Mouse (Mus musculus): ENCODE data around the gene Zfp143. TPM values are rescaled to one million over a fixed set of nuclear protein-coding genes. Genes with fewer than 3 reads are reported as not detected.
"Not testable (repeated sequence)": the region's sequence is repeated elsewhere in the genome, so short reads cannot be mapped to it uniquely, and the experiment has no call there.

The Zfp143 gene
- total RNA-seq (2021): 10 to 100 TPM; 12.1 to 14.2 TPM
- long read RNA-seq, experiment 1, transcript Zfp143-205 (16 exons, 2,631 nt): major isoform, 6 of 9 reads
- long read RNA-seq, experiment 1, partial matches to known transcripts: 0 of 9 reads
- long read RNA-seq, experiment 1, other reads (novel, unspliced or antisense): 1 of 9 reads
- long read RNA-seq, experiment 2, transcript Zfp143-201 (16 exons, 3,003 nt): major isoform, 15 of 21 reads
- long read RNA-seq, experiment 2, partial matches to known transcripts: 0 of 21 reads
- long read RNA-seq, experiment 2, other reads (novel, unspliced or antisense): 3 of 21 reads

GRCm38 (mm10) chr7:110061199-110061751 is at the start of gene Zfp143:
TSS of gene Zfp143 (plus strand) at chr7:110061217.
- DNase-seq (ENCODE audit: low spot score in 2 of 2): peak; percentile 100

GRCm38 (mm10) chr7:110011417-110011816 is 49.6 kb upstream of the Zfp143 start:
- DNase-seq (ENCODE audit: low spot score in 2 of 2): no peak

GRCm38 (mm10) chr7:110014272-110014671 is 46.7 kb upstream of the Zfp143 start:
- DNase-seq (ENCODE audit: low spot score in 2 of 2): no peak

GRCm38 (mm10) chr7:110018117-110018630 is 42.8 kb upstream of the Zfp143 start, which contains the start of gene Ipo7:
TSS of gene Ipo7 (plus strand) at chr7:110018274.
- peak; percentile 86 to 87 for DNase-seq (ENCODE audit: low spot score in 2 of 2)

- DNase-seq (ENCODE audit: low spot score in 2 of 2): peak; percentile 55 to 64
Measured at GRCm38 (mm10) chr7:110018631-110019482, 42.2 kb upstream of the Zfp143 start.

GRCm38 (mm10) chr7:110023553-110023952 is 37.5 kb upstream of the Zfp143 start:
- DNase-seq (ENCODE audit: low spot score in 2 of 2): no peak

GRCm38 (mm10) chr7:110026594-110026993 is 34.4 kb upstream of the Zfp143 start:
- no peak for DNase-seq (ENCODE audit: low spot score in 2 of 2)

- no peak for DNase-seq (ENCODE audit: low spot score in 2 of 2)
Measured at GRCm38 (mm10) chr7:110028826-110029225, 32.2 kb upstream of the Zfp143 start.

- no peak for DNase-seq (ENCODE audit: low spot score in 2 of 2)
Measured at GRCm38 (mm10) chr7:110030342-110030741, 30.7 kb upstream of the Zfp143 start.

GRCm38 (mm10) chr7:110057723-110058122 is 3.3 kb upstream of the Zfp143 start:
- not testable (repeated sequence) for DNase-seq (ENCODE audit: low spot score in 2 of 2)

- no peak for DNase-seq (ENCODE audit: low spot score in 2 of 2)
Measured at GRCm38 (mm10) chr7:110059092-110059785, 1.8 kb upstream of the Zfp143 start.

GRCm38 (mm10) chr7:110060106-110060668 is 830 bp upstream of the Zfp143 start:
- no peak for DNase-seq (ENCODE audit: low spot score in 2 of 2)

GRCm38 (mm10) chr7:110060669-110061198 is 283 bp upstream of the Zfp143 start:
- peak in 1 of 2 experiments; percentile 27 for DNase-seq (ENCODE audit: low spot score in 2 of 2)

- DNase-seq (ENCODE audit: low spot score in 2 of 2): peak; percentile 84 to 89
Measured at GRCm38 (mm10) chr7:110061752-110062273, 796 bp downstream of the Zfp143 start.

- DNase-seq (ENCODE audit: low spot score in 2 of 2): no peak
Measured at GRCm38 (mm10) chr7:110063731-110064130, 2.7 kb downstream of the Zfp143 start.

- no peak for DNase-seq (ENCODE audit: low spot score in 2 of 2)
Measured at GRCm38 (mm10) chr7:110069070-110069469, 8.1 kb downstream of the Zfp143 start.

- no peak for DNase-seq (ENCODE audit: low spot score in 2 of 2)
Measured at GRCm38 (mm10) chr7:110078168-110078567, 17.2 kb downstream of the Zfp143 start.

- peak; percentile 45 to 53 for DNase-seq (ENCODE audit: low spot score in 2 of 2)
Measured at GRCm38 (mm10) chr7:110083386-110084165, 22.6 kb downstream of the Zfp143 start.

GRCm38 (mm10) chr7:110085217-110085616 is 24.2 kb downstream of the Zfp143 start:
- DNase-seq (ENCODE audit: low spot score in 2 of 2): no peak
